Mouse (Mus musculus): ENCODE measurements around the gene Slc4a2. TPM values are rescaled to one million over a fixed set of nuclear protein-coding genes. Genes with fewer than 3 reads are reported as not detected.

Gene Slc4a2
- polyA plus RNA-seq, 1 experiment from 2014 or later = 19.5 TPM

DNA sequence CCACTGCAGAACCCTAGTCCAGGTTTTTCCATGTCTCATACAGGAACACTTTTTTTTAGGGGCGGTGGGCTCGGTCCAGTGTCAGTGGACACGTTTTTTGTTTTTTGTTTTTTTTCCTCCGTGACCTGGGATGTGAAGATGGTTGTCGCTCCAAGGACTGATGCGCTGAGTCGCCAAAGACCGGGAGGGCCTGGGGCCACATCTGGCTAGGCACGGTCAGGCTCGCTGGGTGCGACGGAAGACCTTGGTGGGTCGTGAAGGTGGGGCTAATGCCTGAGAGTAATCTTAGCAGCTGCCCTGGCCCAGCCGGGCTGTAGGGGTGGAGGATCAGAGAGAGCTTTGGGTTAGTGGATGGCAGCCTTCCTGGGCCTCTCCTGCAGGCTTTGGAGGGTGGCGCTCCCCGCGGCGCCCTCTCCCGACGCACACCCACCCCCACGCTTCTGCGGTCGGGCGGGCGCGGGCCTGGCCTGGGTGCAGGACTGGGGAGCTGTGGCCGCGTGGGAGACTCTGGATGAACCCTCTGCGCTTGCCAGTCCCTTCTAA is 29.1 kb downstream of the Slc4a2 start:
- peak overlapping the region; percentile 93 for H3K27ac ChIP-seq
- H3K9ac ChIP-seq = peak overlapping the region; percentile 96
- WGBS = under 1% methylated on average over 28 of the region's 29 CpGs
- 0 out of 2 replicates have a peak, but pooled peaks have one; percentile 0 for ATAC-seq
- H3K4me1 ChIP-seq = peaks cover 51% of the 10 kb centered on the region
- H3K36me3 ChIP-seq (ENCODE audit: poor library complexity, severe bottlenecking) = peaks cover 14% of the 10 kb centered on the region; the same call in 1 of the 2 replicates
- no peaks in the 10 kb centered on the region for H3K9me3 ChIP-seq (replicated peaks)
- H3K27me3 ChIP-seq = peaks cover 12% of the 10 kb centered on the region
- peak overlapping the region; percentile 100 for H3K4me2 ChIP-seq
- H3K4me3 ChIP-seq = peak overlapping the region; percentile 94

DNA sequence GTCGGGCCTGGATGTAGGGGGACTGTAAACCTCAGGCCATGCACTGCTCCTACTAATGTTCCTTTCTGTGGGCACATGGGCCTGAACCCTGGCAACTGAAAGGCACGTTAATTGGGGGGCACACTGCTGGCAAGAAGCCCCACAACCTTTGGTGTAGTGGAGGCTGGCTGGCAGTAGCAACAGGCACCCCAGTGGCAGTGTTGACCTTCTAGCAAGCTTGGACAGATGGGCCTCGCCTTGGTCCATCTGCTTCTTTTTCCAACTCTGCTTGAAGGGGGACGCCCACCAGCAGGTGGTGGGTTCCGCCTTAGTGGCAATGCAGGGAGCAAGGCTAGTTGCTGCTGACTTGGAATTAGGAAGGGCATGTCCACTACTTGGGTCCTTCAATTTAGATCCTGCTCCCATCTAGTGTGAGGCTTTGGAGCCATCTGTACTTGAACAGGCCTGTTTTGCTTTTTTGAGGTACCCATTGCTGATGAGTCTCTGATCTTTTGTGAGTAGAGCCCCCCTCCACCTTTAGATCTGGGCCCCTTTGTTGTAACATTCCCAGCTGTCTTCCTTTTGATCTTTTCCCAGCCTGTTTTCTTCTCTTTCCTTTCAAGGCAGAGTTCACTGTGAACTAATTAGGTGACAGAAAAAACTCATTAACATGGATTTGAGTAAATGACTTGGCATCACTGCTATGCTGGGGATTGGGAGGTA is 29.8 kb downstream of the Slc4a2 start:
- H3K4me2 ChIP-seq = peak overlapping the region; percentile 100
- peaks cover 46% of the 10 kb centered on the region for H3K4me1 ChIP-seq
- H3K9me3 ChIP-seq (replicated peaks) = no peaks in the 10 kb centered on the region
- H3K4me3 ChIP-seq = peak overlapping the region; percentile 94
- H3K27ac ChIP-seq = peak overlapping the region; percentile 93
- H3K9ac ChIP-seq = peak overlapping the region; percentile 96
- ATAC-seq = peak; percentile 9; the same call in 1 of the 2 replicates
- H3K27me3 ChIP-seq = peaks cover 12% of the 10 kb centered on the region
- H3K36me3 ChIP-seq (ENCODE audit: poor library complexity, severe bottlenecking) = peaks cover 20% of the 10 kb centered on the region
- WGBS = 4% methylated on average over 5 of the region's 5 CpGs

DNA sequence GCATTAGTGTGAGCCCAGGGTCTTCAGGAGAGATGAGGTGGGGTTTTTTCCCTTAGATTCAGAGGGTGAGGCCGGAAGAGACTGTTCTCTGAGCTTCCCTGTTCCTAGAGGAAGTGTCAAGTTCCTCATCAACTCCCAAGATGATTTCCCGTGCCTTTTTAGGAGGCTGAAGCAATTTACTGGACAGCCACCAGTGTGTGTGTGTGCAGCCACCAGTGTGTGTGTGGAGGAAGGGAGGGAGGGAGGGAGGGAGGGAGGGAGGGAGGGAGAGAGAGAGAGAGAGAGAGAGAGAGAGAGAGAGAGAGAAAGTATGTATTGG is 30.3 kb downstream of the Slc4a2 start:
- peaks cover 7% of the 10 kb centered on the region for H3K27me3 ChIP-seq
- H3K9ac ChIP-seq = peak overlapping the region; percentile 96; the same call in 1 of the 2 replicates
- H3K36me3 ChIP-seq (ENCODE audit: poor library complexity, severe bottlenecking) = peaks cover 25% of the 10 kb centered on the region
- WGBS = 26% methylated on average over 2 of the region's 2 CpGs
- peak overlapping the region; percentile 93; the same call in 1 of the 2 replicates for H3K27ac ChIP-seq
- peaks cover 46% of the 10 kb centered on the region for H3K4me1 ChIP-seq
- peak overlapping the region; percentile 100 for H3K4me2 ChIP-seq
- no peaks in the 10 kb centered on the region for H3K9me3 ChIP-seq (replicated peaks)
- no peak for ATAC-seq
- H3K4me3 ChIP-seq = peak overlapping the region; percentile 94

DNA sequence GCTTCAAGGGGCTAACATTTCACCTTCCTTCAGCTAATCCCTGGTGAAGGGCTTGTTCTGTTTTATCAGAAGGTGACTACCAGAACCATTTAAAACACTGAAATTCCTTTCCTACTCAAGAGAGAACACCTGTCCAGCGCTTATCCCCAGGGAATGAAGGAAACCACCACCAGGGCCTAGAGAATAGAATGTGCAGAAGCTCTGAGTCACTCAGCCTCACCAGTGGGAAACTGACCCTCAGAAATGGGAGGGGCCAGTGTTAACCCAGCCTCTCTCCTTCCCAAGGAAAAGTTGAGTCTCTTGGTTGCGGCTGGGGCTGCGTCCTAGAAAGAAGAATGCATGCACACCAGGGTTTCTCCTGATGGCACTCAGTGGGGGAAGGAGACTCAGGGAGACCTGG is 31.4 kb downstream of the Slc4a2 start:
- peaks cover 46% of the 10 kb centered on the region for H3K4me1 ChIP-seq
- peaks cover 30% of the 10 kb centered on the region for H3K36me3 ChIP-seq (ENCODE audit: poor library complexity, severe bottlenecking)
- H3K9ac ChIP-seq = peak overlapping the region; percentile 52
- H3K4me2 ChIP-seq = peak overlapping the region; percentile 100
- 0 out of 2 replicates have a peak overlapping the region, but pooled peaks have one; percentile 94 for H3K4me3 ChIP-seq
- no peaks in the 10 kb centered on the region for H3K9me3 ChIP-seq (replicated peaks)
- peaks cover 4% of the 10 kb centered on the region for H3K27me3 ChIP-seq
- no peak for ATAC-seq
- 0 out of 2 replicates have a peak overlapping the region, but pooled peaks have one; percentile 93 for H3K27ac ChIP-seq
- WGBS = 73% methylated on average over 3 of the region's 3 CpGs

DNA sequence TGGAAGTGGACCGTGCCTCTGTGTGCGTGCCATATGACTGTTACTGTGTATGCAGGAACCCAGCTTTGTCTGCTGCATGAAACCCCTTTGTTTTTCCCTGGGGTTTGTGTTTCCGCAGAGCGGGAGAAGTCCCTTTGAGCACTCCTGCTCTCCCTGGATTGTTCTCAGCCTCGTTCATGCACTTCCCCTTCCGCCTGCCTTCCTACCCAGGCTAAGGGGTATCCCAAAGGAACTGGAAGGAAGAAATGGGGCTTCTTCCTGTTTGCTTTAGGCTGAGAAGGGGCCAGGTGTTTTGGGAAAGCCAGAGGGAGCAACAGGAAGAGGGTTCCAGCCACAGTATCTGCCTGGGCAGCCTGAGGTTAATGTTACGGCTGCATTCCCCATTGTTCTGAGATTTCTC is 32.0 kb downstream of the Slc4a2 start:
- peak overlapping the region; percentile 4; the same call in 1 of the 2 replicates for H3K4me3 ChIP-seq

DNA sequence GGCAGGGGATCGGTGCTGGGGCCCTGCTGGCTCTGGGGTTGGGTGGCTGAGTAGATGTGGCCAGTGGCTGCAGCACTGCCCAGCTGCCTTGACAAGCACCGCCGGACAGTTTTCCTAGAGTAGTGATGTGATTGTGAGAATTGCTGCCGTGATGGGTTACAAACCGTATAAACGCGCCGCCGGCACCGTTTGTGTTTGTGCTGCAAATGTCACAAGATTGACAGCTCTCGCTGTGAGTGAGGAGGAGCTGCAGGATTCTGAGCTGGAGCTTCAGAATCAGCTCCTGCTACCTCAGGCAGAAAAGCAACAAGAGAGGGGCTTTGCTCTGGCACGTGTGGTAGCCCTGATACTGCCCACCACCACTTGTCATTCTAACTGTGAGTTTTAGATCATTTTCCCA is 43.1 kb downstream of the Slc4a2 start:
- no peak for ATAC-seq
- H3K9ac ChIP-seq = peak overlapping the region; percentile 51
- peak overlapping the region; percentile 35 for H3K4me2 ChIP-seq
- no peak overlapping the region for H3K27ac ChIP-seq
- peaks cover 32% of the 10 kb centered on the region for H3K4me1 ChIP-seq
- H3K4me3 ChIP-seq = no peak overlapping the region
- WGBS = 24% methylated on average over 12 of the region's 12 CpGs
- H3K27me3 ChIP-seq = peaks cover under 1% of the 10 kb centered on the region; the same call in 1 of the 2 replicates
- no peaks in the 10 kb centered on the region for H3K9me3 ChIP-seq (replicated peaks)
- peaks cover 4% of the 10 kb centered on the region for H3K36me3 ChIP-seq (ENCODE audit: poor library complexity, severe bottlenecking)

More for the DNA sequence above, 32.0 kb downstream of the Slc4a2 start:
- Histone ChIP-seq H3K27me3 (no peaks in the 10 kb centered on the region), H3K9ac (peak overlapping the region; percentile 52), H3K4me2 (peak overlapping the region; percentile 100), H3K4me1 (peaks cover 46% of the 10 kb centered on the region), H3K36me3 (ENCODE audit: poor library complexity, severe bottlenecking) (peaks cover 33% of the 10 kb centered on the region), H3K27ac (no peak overlapping the region; the same call in 1 of the 2 replicates), H3K9me3 (replicated peaks) (no peaks in the 10 kb centered on the region)
- no peak for ATAC-seq
- WGBS = 52% methylated on average over 7 of the region's 7 CpGs

DNA sequence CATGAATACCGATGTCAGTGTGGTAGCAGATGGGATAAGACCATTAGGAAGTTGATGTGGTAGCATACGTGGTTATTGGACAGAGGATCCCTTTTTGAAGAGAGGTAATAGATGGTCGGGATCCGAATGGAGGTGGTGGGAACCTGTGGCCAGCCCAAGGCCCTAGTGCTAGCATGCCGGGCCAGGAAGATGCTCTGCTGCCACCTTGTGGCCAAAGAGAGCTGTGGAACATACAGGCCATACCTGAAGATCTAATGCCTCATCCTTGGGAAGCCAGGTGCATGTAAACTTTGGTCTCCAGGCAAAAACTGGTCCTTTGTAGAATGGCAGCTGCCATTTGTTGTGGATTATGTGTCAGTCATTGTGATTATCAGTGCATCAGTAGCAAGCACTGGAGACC is 47.0 kb downstream of the Slc4a2 start:
- peak; percentile 63 for ATAC-seq
- Histone ChIP-seq H3K4me3 (no peak overlapping the region), H3K9me3 (replicated peaks) (no peaks in the 10 kb centered on the region), H3K36me3 (ENCODE audit: poor library complexity, severe bottlenecking) (no peaks in the 10 kb centered on the region), H3K27ac (no peak overlapping the region), H3K9ac (no peak overlapping the region), H3K4me1 (peaks cover 42% of the 10 kb centered on the region), H3K4me2 (no peak overlapping the region), H3K27me3 (peaks cover 36% of the 10 kb centered on the region)
- 11% methylated on average over 5 of the region's 5 CpGs for WGBS

DNA sequence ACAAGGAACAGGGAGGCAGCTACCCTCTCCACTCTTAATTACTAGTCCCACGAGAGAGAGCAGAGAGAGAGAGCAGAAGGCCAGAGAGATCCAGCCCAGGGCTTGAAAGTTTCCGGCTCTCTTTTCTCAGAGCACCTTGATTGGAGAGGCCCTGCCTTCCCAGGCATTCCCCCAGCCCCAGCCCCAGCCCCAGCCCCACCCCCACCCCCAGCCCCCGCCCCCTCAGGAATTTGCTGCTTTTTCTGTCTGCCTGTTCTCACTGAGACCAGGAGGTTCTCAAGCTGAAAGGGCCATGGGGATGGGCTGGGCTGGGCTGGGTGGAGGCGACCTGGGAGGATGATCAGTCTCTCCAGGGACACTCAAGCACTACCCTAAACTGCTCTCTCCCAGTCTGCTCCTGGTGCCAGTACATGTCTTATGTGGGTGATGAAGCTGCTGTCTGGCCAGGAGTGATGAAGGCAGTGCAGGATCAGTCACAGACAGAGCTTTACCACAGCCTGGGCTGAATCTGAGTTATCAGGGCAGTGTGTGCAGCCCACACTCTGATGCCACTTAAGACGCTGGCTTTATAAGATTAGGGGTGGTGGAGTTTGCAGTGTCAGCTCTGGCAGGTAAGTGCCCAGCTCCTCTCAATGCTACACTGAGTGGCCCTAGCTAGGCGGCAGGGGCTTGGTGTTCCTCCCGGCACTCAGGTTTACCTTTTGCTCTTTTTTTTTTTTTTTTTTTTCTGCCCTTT is 49.4 kb downstream of the Slc4a2 start:
- Histone ChIP-seq H3K27ac (no peak overlapping the region), H3K9me3 (replicated peaks) (no peaks in the 10 kb centered on the region), H3K4me2 (no peak overlapping the region), H3K36me3 (ENCODE audit: poor library complexity, severe bottlenecking) (peaks cover 16% of the 10 kb centered on the region), H3K9ac (no peak overlapping the region), H3K4me1 (peaks cover 28% of the 10 kb centered on the region), H3K27me3 (peaks cover 40% of the 10 kb centered on the region), H3K4me3 (no peak overlapping the region)
- 21% methylated on average over 7 of the region's 7 CpGs for WGBS
- no peak for ATAC-seq

DNA sequence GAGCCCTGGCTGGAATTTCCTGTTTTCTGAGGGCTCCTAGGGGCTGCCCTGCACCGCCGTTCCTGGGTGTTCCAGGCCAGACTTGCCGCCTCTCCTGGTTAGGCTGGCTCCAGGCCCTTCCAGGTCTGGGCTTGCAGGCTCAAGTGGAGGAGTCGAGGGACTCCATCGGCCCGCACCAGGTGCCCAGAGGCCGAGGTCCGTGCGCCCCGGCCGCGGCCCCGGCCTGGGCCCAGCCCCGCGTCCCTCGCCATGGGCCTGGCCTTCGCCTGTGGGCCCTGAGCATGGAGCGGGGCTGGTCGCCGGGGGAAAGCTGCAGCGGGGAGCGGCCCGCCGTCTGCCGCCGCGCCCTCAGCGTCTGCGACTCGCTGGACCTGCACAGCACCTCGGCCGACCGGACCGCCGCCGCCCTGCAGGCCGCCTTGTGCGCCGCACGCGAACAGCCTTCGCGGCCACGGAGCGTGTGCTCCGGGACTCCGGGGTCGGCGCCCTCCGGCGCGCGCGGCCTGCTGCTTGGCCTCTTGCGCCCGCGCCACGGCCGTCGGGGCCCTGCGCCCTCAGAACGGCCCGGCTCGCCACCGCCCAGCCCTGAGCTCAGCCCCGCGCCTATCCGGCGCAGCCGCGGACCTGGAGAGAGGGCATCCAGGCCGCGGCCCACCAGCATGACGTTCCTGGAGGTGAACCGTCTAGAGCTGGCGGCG is 50.5 kb downstream of the Slc4a2 start:
- ATAC-seq = peak; percentile 22
- peaks cover 40% of the 10 kb centered on the region for H3K27me3 ChIP-seq
- H3K36me3 ChIP-seq (ENCODE audit: poor library complexity, severe bottlenecking) = peaks cover 28% of the 10 kb centered on the region
- no peak overlapping the region for H3K27ac ChIP-seq
- H3K4me1 ChIP-seq = peaks cover 33% of the 10 kb centered on the region
- 3% methylated on average over 52 of the region's 77 CpGs for WGBS
- H3K9me3 ChIP-seq (replicated peaks) = no peaks in the 10 kb centered on the region
- H3K4me3 ChIP-seq = peak overlapping the region; percentile 38
- peak overlapping the region; percentile 58 for H3K9ac ChIP-seq
- peak overlapping the region; percentile 64 for H3K4me2 ChIP-seq

DNA sequence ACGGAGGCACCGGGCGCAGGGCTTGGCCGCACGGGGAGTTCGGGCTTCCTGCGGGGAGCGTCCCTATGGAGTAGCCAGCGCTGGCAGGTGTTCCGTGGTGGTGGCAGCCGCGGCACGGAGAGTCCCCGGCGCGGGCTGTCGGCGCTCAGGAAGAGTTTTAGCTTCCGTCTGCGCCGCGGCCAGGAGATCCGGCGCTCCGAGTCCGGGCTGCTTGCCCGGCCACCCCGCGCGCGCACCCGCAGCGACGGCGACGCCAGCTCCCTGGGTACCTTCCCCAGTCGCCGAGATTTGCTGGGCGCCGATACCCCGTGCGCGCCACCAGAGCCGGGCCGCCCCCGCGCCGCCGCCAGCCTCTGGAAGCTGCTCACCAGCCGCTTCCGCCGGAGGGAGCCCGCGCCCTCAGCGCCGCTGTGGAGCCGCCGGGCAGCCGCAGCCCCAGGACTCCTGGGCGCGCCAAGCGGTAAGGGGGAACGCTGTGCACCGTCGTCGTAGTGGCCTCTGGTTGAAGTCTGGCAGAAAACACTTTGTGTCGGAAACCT is 51.2 kb downstream of the Slc4a2 start:
- no peak overlapping the region for H3K27ac ChIP-seq
- H3K27me3 ChIP-seq = peaks cover 40% of the 10 kb centered on the region
- H3K9ac ChIP-seq = peak overlapping the region; percentile 58
- WGBS = 3% methylated on average over 63 of the region's 67 CpGs
- H3K36me3 ChIP-seq (ENCODE audit: poor library complexity, severe bottlenecking) = peaks cover 34% of the 10 kb centered on the region
- H3K4me2 ChIP-seq = peak overlapping the region; percentile 64
- ATAC-seq = peak; percentile 12; the same call in 1 of the 2 replicates
- no peaks in the 10 kb centered on the region for H3K9me3 ChIP-seq (replicated peaks)
- H3K4me3 ChIP-seq = peak overlapping the region; percentile 38
- peaks cover 33% of the 10 kb centered on the region for H3K4me1 ChIP-seq

DNA sequence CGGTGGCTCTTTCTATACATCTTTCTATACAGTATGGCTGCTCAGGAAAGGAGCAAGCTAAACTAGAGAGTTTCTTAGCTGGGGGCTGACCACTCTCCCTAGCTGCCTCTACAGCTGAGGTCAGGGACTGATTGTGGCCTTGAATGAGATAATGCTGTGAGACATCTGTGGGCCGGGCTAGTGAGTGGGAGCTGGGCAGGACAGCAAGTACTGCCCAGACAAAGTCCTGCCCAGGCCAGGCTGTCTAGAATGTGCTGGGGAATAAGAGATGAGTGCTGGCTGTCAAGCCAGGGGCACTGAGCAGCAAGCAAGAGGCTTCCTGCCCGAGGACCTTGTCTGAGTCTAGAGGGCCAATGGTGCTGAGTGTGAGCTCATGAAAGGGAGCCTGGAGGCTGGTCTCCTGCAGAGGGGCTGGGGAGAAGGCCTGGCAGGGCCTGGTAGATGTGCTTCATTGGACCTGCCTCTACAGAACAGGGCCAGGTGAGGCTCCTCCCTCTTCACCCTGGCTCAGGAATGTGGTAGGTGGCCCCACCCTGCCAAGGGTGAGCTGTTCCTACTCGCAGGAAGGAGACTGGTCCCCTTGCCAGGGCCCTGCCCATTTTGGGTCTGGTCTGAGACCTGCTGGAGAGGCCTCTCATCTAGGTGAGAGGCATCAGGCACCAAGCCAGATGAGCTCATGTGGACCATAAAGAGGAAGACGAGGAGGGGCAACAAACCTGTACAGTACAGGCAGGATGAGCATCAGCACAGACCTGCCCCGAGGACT is 52.0 kb downstream of the Slc4a2 start:
- Histone ChIP-seq H3K36me3 (ENCODE audit: poor library complexity, severe bottlenecking) (peaks cover 42% of the 10 kb centered on the region), H3K4me1 (peaks cover 36% of the 10 kb centered on the region), H3K4me2 (peak overlapping the region; percentile 64; the same call in 1 of the 2 replicates), H3K4me3 (no peak overlapping the region), H3K27me3 (peaks cover 40% of the 10 kb centered on the region), H3K9me3 (replicated peaks) (no peaks in the 10 kb centered on the region), H3K27ac (no peak overlapping the region), H3K9ac (peak overlapping the region; percentile 58; the same call in 1 of the 2 replicates)
- 77% methylated on average over 6 of the region's 6 CpGs for WGBS
- no peak for ATAC-seq
